Mouse (Mus musculus) brain, embryonic 18.5 days (tissue): ENCODE measurements around the gene Alkbh3.

ENCODE experiments used
- DNase-seq: peaks from one replicate; pipeline ENCODE4 v3.0.0-alpha.2; 2012; ENCODE audit warnings: low read depth, low spot score

Alkbh3 gene

GRCm38 (mm10) chr2:94010335-94011291, at the start of gene Alkbh3:
Gene Alkbh3 (minus strand): TSS chr2:94010807.
- DNase-seq, result peak; percentile 82

- DNase-seq, result no peak
Measured at GRCm38 (mm10) chr2:94059459-94059858, 48.9 kb upstream of the Alkbh3 start.

- no peak for DNase-seq
Measured at GRCm38 (mm10) chr2:94054813-94055212, 44.2 kb upstream of the Alkbh3 start.

GRCm38 (mm10) chr2:94051952-94052351, 41.3 kb upstream of the Alkbh3 start:
- DNase-seq, result no peak

DNA sequence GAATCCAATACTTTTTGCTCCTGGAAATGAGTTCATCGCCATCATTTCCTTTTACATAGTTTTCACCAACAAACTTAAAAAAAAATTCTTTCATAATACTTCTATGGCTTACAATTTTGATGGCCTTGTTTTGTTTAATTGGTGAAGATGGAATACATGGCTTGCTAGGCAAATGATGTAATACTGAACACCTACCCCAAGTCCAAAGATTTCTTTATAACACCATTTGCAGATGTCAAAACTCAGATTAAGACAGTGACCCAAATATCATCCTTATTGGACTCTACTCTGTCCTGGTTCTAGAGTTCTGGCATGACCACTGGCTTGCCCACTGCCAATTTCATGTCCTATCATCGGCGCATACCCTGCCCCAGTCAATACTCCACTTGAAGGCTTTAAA, 40.3 kb upstream of the Alkbh3 start:
- DNase-seq, result no peak

DNA sequence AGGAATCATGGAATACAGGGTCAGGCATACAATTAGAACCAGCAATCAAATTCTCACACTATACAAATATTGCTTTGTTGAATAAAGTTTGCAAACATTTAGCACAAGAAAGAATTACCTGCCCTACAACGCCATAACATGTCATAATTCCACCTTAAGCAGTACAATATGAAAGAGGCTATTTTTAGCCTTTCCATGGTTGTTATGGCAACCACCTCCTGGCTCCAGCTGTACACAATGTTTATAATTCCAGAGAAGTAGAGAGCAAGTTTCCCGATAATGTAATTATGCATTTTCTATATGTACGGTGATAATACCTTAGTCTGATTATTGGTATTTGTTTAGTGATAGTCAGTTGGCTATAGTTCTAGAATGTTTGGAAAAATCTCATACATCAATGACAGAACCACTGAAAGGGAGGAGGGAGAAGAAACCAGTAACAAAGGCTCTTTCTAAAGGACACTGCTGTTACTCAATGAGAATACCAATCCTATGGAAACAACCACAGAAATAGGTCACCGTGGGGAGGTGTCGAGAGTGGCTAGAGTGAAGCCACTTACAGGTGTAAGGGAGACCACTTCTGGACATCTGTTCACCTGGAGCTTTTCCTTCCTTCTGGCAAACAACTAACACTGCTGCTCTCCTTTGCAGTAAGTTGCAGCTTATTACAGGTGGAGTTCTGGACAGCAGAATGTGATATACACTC, 39.0 kb upstream of the Alkbh3 start:
- DNase-seq, result no peak

GRCm38 (mm10) chr2:94048733-94049470, 38.3 kb upstream of the Alkbh3 start:
- no peak for DNase-seq

DNA sequence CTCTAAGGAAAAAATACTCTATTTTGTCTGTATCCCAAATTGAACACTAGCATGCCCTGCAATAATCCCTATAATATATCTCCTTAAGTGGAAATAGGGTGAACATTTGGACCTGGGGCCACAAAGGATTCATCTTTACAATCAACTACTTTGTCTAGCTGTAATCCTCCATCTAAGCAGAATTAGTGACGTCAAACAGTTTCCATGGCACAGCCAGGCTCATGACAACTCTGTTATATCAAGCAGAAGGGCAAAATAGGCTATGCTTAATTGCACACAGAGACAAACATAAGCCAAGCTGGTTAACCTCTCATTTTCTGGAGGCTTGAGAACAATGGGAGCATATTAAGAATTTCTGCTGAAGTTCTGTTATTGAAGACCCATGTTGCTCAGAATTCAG, 37.7 kb upstream of the Alkbh3 start:
- DNase-seq, result no peak

DNA sequence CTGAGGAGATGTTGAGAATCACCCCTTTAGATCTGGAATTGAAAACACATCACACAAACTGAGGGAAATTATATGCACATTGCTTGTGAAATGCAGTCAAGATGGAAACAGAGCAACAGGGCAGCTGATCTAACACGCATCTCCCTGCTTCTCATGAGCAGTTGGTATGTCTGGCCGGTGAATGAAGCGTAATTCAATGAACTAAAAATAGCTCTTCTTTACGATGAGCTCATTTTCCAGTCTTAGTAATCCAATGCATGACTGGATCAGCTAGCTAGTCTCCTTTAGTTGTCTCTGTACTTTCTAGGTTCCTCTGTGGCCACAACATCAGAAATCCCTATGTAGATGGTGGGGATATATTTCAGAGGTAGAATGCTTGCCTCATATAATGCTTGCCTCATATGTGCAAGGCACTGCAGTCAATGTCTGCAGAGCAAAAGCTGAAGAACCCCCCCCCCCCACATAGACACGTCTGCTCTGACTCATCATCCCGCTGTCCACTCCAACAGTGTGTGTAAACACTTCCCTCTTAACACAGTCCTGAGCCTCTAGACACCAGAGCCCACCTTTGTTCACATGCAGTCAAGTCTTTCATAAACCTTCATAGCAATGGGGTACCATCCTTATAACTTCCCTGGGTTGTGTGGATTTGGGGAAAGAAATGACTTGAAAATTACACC, 34.9 kb upstream of the Alkbh3 start:
- no peak for DNase-seq

DNA sequence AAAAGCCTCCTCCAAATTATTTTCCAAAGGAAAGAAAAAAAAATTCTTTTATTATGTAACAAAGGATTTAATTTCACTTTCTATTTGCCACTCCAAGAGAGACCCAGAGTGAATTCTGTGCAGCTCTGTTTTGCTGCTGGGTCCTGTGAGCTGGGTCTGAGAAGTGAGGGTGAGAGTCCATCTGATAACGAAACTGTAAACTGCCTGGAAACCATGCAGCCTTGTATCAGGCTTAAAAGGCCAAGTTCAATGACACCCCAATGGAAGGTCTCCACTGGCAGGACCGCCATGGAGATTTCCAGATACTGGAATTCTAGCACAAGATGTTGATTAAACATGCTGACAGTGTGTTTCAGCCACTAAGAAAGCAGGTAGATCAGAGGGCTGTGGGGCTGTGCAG, 33.6 kb upstream of the Alkbh3 start:
- no peak for DNase-seq

DNA sequence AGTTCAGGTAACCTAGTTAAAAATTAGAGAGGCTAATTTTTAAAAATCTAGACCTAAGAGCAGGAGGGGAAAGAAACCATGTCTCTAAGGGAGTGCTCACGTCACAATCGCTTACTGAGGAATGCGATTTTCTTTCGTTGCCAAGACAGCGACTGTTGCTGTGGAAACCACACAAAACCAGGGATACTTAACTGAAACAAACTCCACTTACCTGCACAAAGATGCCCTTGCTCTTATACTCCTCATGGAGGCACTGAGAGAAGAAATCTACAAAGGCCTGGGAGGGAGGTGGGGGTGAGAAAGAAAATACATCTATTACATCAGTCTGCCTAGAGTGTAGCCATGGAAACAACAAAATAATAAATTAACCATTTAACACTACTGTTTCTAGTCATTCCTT, 33.1 kb upstream of the Alkbh3 start:
- peak; percentile 52 for DNase-seq

DNA sequence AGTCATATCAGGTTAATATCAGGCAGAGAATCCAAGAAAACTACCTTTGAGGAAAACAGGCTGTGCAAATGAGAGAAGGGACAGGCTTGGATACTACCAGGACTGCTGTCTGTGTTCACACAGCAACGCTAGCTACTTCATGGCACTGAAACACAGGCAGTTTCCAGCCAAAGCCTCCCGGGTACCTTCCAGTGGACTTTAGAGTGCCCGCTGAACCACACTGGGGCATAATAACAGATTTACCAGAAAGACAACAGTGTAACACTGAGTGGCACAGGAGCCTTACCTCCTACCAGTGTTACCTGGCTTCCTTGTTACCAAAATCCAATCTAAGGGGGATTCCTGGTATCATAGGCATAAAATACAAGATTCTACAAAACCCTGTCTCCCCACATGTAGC, 31.9 kb upstream of the Alkbh3 start:
- no peak for DNase-seq

- no peak for DNase-seq
Measured at GRCm38 (mm10) chr2:94040391-94041125, 30.0 kb upstream of the Alkbh3 start.

GRCm38 (mm10) chr2:94035428-94036331, 25.1 kb upstream of the Alkbh3 start:
- peak; percentile 61 for DNase-seq

- DNase-seq, result no peak
Measured at GRCm38 (mm10) chr2:94030602-94031001, 20.0 kb upstream of the Alkbh3 start.

- DNase-seq, result no peak
Measured at GRCm38 (mm10) chr2:94024637-94025036, 14.0 kb upstream of the Alkbh3 start.

- DNase-seq, result peak; percentile 60
Measured at GRCm38 (mm10) chr2:94002331-94002730, 8.3 kb downstream of the Alkbh3 start.

GRCm38 (mm10) chr2:94001918-94002317, 8.7 kb downstream of the Alkbh3 start:
- DNase-seq, result no peak

DNA sequence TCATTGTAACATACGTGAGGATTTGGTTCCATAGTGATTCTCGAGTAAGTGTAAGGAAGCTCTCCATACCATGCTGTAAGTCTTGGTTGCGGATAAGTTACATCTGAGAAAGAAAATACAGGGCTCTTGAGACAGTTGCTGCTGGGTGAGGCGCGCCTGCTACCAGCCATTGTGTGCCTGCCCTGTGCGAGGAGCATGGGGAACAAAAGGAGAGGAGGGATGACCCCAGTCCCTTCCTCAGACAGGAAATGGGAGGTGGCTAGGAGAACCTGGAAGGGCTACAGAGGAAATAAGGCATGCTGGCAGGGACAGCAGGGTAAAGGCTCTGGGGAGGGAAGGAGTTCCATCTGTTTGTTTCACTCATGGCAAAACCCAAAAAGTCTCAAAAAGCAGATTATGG, 9.2 kb downstream of the Alkbh3 start:
- no peak for DNase-seq

GRCm38 (mm10) chr2:93996254-93996653, 14.4 kb downstream of the Alkbh3 start, which contains the start of gene Gm27027:
Gene Gm27027 (minus strand): TSS chr2:93996354.
- DNase-seq, result no peak
